Mouse (Mus musculus): Measurements from ENCODE around the gene Specc1.

DNA sequence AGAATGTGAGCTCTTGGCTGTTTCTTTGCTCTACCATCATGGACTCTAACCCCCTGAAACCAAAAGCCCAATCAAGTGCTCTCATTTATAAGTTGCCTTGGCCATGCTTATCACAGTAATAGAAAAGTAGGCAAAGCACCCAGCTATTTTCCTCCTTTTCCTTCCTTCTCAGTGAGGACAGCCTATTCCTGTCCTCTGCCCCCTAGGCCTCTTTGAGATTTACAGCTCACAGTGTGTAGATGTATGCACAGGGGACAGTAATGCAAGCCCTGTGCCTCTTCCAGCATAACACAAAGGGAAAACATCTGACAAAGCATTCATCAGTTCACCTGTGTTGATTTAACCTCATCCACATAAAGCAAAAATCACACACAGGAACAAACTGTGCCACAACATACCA lies 237.7 kb downstream of the Specc1 start:
- TF ChIP-seq CTCF (IDR thresholded peaks at IDR 0.05; ENCODE audit: extremely low read depth, insufficient read length, insufficient replicate concordance, low read depth, low read length) (no peak), POLR2A (IDR thresholded peaks at IDR 0.05; ENCODE audit: low read depth, low read length) (no peak)
